Mouse (Mus musculus) bone marrow, adult 2 months (tissue): ENCODE results near the gene Abtb1. TPM values are rescaled to one million over a fixed set of nuclear protein-coding genes. Genes with fewer than 3 reads are reported as not detected.
A peak's percentile ranks its signal among the peaks of the same experiment; 100 is the strongest.

ENCODE experiments used
- H3K27ac ChIP-seq: fragments of 200-500 bp; 2 replicates; pipeline ENCODE4 v1.5.1; 2012; ENCODE audit warnings: low read depth, mild to moderate bottlenecking, control low read depth, inconsistent platforms, low read length; ENCODE audit not compliant: control insufficient read depth, poor library complexity, insufficient read depth
- H3K4me1 ChIP-seq: fragments of 200-500 bp; 2 replicates; pipeline ENCODE4 v1.6.1; 2011; ENCODE audit warnings: low read length; ENCODE audit not compliant: control insufficient read depth, insufficient read depth
- H3K4me3 ChIP-seq: fragments of 200-500 bp; replicated peaks from 2 replicates; pipeline ENCODE3; 2011; ENCODE audit warnings: mild to moderate bottlenecking, low read depth, low read length, control low read depth; ENCODE audit not compliant: control insufficient read depth
- CTCF ChIP-seq: fragments of 200-500 bp; IDR thresholded peaks from 2 replicates; pipeline ENCODE4 v1.5.1; 2011; ENCODE audit warnings: low read length, control low read depth; ENCODE audit not compliant: control insufficient read depth, insufficient read depth
- POLR2A ChIP-seq: fragments of 200-500 bp; IDR thresholded peaks from 2 replicates; pipeline ENCODE4 v1.6.1; 2011; ENCODE audit warnings: low read depth, mild to moderate bottlenecking, control low read depth, low read length, borderline replicate concordance; ENCODE audit not compliant: control insufficient read depth
- WGBS: fragments of 180-500 bp; shearing (Covaris S2); methylation state at CpG from one replicate; pipeline ENCODE4 v1.1.7; 2018; 5-methylcytosine and 5-hydroxymethylcytosine counted together
- polyA plus RNA-seq: library from polyadenylated mRNA; stranded (reverse); fragments of >200 nt; gene quantifications from 2 replicates; pipeline ENCODE4 v1.2.4, GENCODE M21; 2011; ENCODE audit warnings: low replicate concordance; ENCODE audit not compliant: missing spikeins, insufficient read depth, insufficient read length

Abtb1 gene
- polyA plus RNA-seq, 1 experiment, result 165 TPM

DNA sequence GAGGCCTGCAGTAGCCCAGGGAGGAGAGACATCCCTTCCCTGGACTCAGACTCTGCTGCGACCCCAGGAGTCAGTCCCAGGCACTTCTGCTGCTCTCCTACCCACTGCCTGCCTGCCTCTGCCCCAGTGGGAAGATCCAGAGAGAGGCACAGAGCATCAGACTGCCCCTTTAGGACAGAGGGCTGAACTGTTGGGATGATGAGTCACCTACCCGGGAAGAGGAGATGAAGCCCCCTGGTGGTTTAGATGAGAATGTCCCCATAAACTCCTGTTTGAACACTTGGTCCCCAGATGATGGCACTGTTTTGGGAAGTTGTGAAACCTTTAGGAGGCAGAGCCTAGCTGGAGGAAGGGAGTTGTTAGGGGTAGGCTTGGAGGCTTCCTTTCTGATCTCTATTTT is 19.1 kb upstream of the Abtb1 start:
- H3K4me1 ChIP-seq, result no peaks in the 10 kb centered on the region
- no peak overlapping the region for H3K27ac ChIP-seq
- 25% methylated on average over 2 of the region's 2 CpGs for WGBS
- TF ChIP-seq CTCF, result peak; percentile 37; the same call in 1 of the 2 replicates
- no peak for TF ChIP-seq POLR2A
- H3K4me3 ChIP-seq, result no peak overlapping the region

DNA sequence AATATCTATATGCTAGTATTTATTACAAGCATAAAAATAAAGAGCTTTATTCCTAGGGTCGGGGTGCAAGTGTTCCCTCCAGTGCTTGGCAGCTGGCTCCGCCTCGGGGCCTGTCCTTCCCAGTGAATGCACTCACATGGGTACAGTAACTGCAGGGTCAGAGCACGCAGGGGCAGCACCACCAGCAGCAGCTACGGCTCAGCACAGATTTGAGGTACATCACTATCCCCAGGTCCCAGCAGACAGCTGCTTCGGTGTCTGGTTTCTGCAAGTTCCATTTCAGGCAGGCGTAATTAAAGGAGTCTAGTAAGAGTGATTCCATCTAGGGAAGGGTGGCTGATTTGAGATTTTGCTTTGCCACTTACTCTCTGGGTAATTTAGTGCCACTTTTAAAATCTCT is 16.6 kb upstream of the Abtb1 start:
- Histone ChIP-seq H3K4me3 (no peak overlapping the region), H3K4me1 (no peaks in the 10 kb centered on the region), H3K27ac (no peak overlapping the region)
- no peak for TF ChIP-seq CTCF
- no peak for TF ChIP-seq POLR2A
- 78% methylated on average over 7 of the region's 7 CpGs for WGBS

DNA sequence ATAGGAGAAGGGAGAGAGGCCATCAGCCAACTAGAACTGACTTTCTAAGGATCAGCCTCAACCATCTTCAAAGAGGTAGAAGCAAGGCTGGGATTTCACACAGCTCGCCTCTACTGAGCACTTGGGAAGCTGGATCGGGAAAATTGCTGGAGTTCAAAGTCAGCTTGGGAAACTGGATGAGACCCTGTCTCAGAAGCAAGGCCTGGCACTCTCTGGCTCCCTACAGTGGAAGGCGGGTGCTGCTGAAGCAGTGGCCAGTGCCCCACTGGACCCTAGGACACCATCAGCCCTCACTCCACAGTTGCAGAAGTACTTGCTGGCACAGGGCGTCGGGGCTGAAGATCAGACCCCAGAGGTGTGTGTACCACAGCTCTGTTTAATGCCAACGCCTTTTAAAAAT is 16.0 kb upstream of the Abtb1 start:
- H3K4me1 ChIP-seq, result no peaks in the 10 kb centered on the region
- 83% methylated on average over 6 of the region's 6 CpGs for WGBS
- no peak overlapping the region for H3K27ac ChIP-seq
- TF ChIP-seq POLR2A (no peak), CTCF (no peak)
- H3K4me3 ChIP-seq, result no peak overlapping the region

DNA sequence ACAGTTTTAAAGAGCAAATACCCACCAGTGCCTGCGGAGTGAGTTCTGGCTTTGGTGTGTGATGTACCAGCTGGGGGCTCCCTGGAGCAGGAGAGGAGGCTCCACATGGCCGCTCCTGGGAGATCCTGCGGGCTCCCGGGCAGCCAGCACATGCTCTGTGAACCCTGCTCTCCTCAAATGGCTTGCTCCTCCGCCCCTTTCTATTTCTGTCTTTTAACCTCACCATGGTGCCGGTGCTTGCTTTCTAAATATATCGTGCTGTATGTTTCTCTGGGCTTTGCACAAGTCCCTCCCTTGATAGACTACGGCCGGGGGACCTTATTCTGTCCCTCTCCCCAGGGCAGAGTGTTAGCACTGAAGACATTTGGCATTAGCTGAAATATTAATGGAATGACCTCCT is 15.5 kb upstream of the Abtb1 start:
- H3K4me1 ChIP-seq, result no peaks in the 10 kb centered on the region
- WGBS, result 24% methylated on average over 9 of the region's 9 CpGs
- no peak overlapping the region for H3K27ac ChIP-seq

DNA sequence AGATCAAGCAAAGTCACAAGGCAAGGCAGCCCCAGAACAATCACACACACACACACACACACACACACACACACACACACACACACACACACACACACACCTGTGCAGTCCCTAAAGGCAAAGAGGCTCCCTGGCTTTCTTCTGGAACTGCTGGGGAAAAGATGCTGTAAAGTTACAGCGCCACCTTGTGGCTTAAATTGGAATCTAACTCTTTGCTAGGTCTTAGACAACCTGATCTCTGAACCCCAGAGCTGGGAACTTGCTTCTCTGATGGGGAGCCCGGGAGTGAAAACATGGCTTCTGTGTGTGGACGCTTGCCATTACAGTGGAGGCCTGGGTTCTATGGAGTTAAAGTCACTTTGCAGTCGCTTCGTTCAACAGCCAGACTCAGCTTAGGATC is 13.9 kb upstream of the Abtb1 start:
- peak; percentile 50 for TF ChIP-seq CTCF
- no peak for TF ChIP-seq POLR2A
- Histone ChIP-seq H3K4me1 (no peaks in the 10 kb centered on the region), H3K27ac (no peak overlapping the region), H3K4me3 (no peak overlapping the region)
- 20% methylated on average over 5 of the region's 5 CpGs for WGBS

More for the DNA sequence above, 15.5 kb upstream of the Abtb1 start:
- peak; percentile 5; the same call in 1 of the 2 replicates for TF ChIP-seq CTCF
- TF ChIP-seq POLR2A, result no peak
- no peak overlapping the region for H3K4me3 ChIP-seq

DNA sequence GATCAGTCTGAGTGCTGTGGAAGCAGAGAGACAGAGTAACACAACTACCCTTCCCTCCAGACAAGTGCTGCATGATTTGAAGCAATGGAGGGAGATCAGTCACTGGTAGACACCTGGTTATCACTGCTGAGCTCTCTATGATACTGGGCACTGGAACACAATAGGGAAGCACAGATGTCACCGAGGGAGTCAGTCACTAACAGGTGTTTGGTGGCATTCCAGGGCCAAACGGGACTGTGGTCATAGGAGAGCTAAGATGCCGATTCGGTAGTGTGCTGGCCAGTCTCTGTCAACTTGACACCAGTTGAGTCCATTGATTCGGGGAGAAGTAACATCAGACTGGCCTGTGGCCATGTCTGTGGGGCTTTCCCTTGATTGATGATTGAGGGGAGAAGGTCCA is 12.7 kb upstream of the Abtb1 start:
- Histone ChIP-seq H3K4me1 (no peaks in the 10 kb centered on the region), H3K4me3 (no peak overlapping the region), H3K27ac (no peak overlapping the region)
- WGBS, result 73% methylated on average over 5 of the region's 5 CpGs
- TF ChIP-seq POLR2A, result no peak
- no peak for TF ChIP-seq CTCF

DNA sequence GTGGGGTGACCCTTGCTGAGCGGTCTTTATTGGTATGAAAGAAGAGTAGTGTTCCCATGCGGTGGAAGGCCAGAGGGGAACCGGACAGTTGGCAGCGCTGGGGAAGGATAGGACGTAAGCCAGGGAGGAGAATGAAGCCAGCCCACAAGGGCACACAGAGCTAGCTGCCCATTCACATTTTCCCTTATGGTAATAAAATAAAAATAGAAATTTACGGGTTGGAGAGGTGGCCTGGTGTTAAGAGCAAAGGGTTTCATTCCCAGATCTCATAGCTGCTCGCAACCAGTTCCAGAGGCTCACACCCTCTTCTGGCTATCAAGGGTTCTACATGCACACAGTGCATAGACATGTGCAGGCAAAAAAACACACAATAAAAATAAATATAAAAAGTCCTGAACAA is 8.2 kb upstream of the Abtb1 start:
- H3K27ac ChIP-seq, result no peak overlapping the region
- WGBS, result 86% methylated on average over 7 of the region's 7 CpGs
- no peaks in the 10 kb centered on the region for H3K4me1 ChIP-seq
- TF ChIP-seq CTCF (no peak), POLR2A (no peak)
- H3K4me3 ChIP-seq, result no peak overlapping the region

DNA sequence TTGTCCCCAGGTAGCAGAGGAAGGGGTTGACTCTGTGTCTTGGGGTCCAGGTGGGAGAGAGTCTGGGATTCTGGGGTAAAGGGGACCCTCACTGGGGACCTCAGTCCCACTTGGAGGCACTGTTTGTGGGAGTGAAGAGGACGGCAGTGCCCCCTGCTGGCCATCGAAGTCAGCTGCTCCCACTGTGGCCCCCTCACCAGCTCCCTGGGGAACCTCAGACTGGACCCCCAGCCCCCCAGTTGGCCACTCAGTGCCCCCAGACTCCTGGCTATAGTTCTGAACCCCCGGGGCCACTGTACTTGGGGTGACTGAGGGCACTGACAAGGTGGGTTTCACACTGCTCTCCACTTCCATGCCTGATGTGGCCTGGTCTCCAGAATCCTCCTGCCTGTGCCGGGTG is 7.5 kb upstream of the Abtb1 start:
- Histone ChIP-seq H3K4me3 (no peak overlapping the region), H3K4me1 (no peaks in the 10 kb centered on the region), H3K27ac (no peak overlapping the region)
- TF ChIP-seq POLR2A (no peak), CTCF (peak; percentile 72)
- WGBS, result 48% methylated on average over 4 of the region's 4 CpGs

DNA sequence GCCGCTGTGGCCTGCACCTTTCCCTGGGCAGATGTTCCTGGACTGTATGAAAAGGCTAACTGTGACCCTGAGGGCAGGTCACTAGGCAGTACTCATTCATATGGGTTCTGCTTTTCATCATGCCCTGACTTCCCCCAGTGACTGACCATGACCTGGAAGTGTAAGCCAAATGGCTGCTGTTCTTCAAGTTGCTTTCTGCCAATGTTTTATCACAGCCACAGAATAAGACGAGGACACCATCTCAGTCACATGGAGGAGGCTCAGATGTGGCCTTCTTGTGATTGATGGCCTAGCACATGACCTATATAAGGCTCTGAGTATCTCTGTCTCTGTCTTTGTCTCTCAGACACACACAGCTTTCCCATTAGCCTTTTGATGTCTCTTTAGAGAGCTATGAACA is 5.8 kb upstream of the Abtb1 start:
- H3K27ac ChIP-seq, result no peak overlapping the region
- WGBS, result 79% methylated on average over 2 of the region's 2 CpGs
- no peaks in the 10 kb centered on the region; the same call in 1 of the 2 replicates for H3K4me1 ChIP-seq
- no peak for TF ChIP-seq CTCF
- no peak for TF ChIP-seq POLR2A
- no peak overlapping the region for H3K4me3 ChIP-seq
